Mouse (Mus musculus) urinary bladder, postnatal 14 days (tissue): ENCODE results near the gene Olfr1051.
"Not testable (repeated sequence)": the region's sequence is repeated elsewhere in the genome, so short reads cannot be mapped to it uniquely, and the experiment has no call there.

ENCODE experiments used
- DNase-seq: peaks from one replicate; pipeline ENCODE4 v3.0.0; 2021; ENCODE audit warnings: low spot score

The Olfr1051 gene

DNA sequence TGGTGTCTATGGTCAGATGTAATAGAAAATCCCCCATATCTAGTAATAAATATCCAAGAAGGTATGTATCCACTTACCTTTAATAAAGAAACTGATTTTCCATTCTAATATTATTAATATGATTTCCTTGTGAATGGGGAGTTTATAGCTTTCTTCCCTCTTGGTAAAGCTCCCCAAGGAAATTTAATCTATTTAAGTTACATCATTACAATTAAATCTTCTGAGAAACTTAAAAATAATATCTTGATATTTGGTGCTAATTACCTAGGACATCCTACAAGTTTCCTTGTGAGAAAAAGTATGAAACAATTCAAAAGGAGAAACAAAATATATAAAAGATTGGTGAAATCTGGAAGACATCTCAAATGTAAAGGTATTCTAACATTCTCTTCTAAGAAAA lies at the start of gene Olfr1051:
Gene Olfr1051, minus strand, starts transcription at position 101 of the 400 bp plus-strand sequence.
- DNase-seq, result not testable (repeated sequence)

DNA sequence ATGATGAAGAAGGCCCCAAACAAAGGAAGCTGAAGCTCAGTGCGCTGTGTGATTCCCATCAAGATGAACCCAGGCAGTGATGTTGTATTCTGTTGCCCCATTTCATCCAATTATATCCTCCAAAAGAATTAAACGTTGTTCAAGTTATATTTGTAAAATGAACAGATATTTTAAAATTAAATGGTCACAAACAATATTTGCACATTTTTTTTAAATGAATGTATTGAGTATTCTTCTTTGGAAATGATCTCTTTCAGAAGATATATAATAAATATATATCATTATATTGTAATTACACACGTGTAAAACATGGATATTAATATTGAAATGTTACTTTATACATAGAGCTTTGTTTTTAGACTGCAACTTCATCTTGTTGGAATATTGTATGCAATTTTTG lies 36.3 kb upstream of the Olfr1051 start, which contains the start of gene Olfr1053:
Gene Olfr1053, minus strand, starts transcription at position 101 of the 400 bp plus-strand sequence.
- no peak for DNase-seq

DNA sequence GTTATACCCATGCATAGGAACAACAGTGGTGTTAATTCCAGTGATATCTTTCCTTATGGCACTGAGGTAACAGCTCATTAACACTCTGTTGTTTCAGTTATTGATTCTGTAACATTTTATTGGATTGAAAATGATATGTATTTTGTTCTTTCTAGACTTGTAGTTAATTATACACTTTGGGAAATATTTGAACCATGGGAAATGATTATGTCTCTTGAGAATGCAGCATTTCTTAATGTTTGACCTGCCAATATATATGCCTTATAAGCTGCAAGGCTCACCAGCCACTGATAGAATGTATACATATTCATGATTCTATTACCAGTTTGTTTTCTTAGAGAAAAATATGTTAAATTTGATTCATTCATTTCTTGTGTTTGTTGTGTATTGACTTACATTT lies 13.3 kb upstream of the Olfr1051 start, which contains the start of gene Olfr1052:
Gene Olfr1052, plus strand, starts transcription at position 301 of the 400 bp plus-strand sequence.
- DNase-seq, result no peak

DNA sequence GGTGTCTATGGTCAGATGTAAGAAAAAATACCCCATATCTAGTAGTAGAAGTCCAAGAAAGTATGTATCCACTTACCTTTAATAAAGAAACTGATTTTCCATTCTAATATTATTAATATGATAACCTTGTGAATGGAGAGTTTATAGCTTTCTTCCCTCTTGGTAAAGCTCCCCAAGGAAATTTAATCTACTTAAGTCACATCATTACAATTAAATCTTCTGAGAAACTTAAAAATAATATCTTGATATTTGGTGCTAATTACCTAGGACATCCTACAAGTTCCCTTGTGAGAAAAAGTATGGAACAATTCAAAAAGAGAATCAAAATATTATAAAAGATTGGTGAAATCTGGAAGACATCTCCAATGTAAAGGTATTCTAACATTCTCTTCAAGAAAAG lies 20.7 kb downstream of the Olfr1051 start, which contains the start of gene Olfr1049:
Gene Olfr1049, minus strand, starts transcription at position 101 of the 400 bp plus-strand sequence.
- not testable (repeated sequence) for DNase-seq

DNA sequence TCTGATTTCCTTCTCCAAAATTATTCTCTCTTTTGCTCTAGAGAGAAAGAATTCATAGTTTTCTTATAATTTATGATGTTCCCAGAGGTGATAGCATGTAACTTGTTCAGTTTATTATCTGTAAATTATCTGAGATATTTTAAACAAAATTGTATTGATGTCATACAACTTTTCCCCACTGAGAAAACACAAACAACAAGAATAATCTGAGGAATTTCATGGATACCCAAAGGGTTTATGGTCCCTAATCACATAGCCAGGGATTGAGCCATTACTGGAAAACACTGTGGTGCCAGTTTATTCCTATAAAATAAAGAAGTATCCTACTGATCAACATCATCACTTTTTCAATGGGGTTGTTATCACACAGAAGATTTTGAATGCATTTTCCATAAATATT lies 38.7 kb downstream of the Olfr1051 start, which contains the start of gene Olfr1048:
Gene Olfr1048, minus strand, starts transcription at position 101 of the 400 bp plus-strand sequence.
- DNase-seq, result no peak

DNA sequence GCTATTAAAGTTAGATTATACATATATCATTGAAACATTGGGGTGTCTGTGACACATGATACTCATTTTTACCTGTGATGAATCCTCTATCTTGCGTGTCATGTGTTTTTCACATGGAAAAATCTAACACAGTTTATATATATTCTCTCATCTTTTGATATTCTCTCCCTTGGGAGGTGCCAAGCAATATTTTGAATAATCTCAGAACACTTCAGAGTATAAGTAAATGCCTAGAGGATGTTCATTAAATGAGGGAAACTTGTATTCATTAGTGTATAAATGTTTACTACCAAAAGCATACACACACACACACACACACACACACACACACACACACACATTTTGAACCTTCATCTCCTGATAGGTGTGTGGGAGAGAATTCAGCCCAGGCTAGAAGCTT lies 47.6 kb downstream of the Olfr1051 start, which contains the start of gene Olfr1047:
Gene Olfr1047, minus strand, starts transcription at position 101 of the 400 bp plus-strand sequence.
- DNase-seq, result no peak
